Mouse (Mus musculus): Measurements from ENCODE around the gene Eva1a. TPM values are rescaled to one million over a fixed set of nuclear protein-coding genes. Genes with fewer than 3 reads are reported as not detected.

Gene Eva1a
- polyA plus RNA-seq, 2 experiments: 15.7 to 23.4 TPM

DNA sequence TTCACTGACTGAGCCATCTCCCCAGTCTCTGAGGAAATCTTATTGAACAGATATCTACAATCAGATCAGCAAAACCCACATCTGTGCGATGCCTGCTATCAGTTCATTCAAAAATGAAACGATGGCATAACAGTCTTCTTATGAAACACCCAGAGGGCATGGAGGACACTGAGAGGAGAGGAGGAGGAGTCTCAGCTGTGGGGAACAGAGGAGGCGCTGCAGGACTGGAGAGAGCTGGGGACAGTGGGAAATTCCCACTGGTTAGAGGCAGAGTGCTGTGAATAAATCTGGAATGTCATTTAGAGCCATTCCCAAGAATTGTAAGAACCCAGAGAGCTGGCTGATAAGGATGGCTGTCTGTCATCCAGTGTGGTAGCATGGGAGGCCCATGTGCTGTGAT, 70.7 kb downstream of the Eva1a start:
- Histone ChIP-seq H3K27ac (replicated peaks; ENCODE audit: low read depth, low read length) (no peak overlapping the region), H3K9me3 (ENCODE audit: control insufficient read depth, low read length) (no peaks in the 10 kb centered on the region), H3K4me3 (replicated peaks; ENCODE audit: low read length) (no peak overlapping the region), H3K9ac (ENCODE audit: low read depth, low read length, severe bottlenecking) (no peak overlapping the region), H3K4me2 (replicated peaks; ENCODE audit: low read depth, low read length, severe bottlenecking) (no peak overlapping the region), H3K36me3 (ENCODE audit: control insufficient read depth, insufficient read depth, low read length) (no peaks in the 10 kb centered on the region), H3K4me1 (ENCODE audit: control insufficient read depth, insufficient read depth, low read length) (peaks cover 10% of the 10 kb centered on the region), H3K27me3 (ENCODE audit: control insufficient read depth, insufficient read depth, low read length) (no peaks in the 10 kb centered on the region)
- TF ChIP-seq POLR2A (IDR thresholded peaks at IDR 0.05; ENCODE audit: borderline replicate concordance, extremely low read depth, insufficient read depth, insufficient read length): no peak
- no peak for ATAC-seq (ENCODE audit: low FRiP score, low read depth)
- WGBS: 79% methylated on average over 3 of the region's 3 CpGs
- DNase-seq (ENCODE audit: low spot score): no peak

DNA sequence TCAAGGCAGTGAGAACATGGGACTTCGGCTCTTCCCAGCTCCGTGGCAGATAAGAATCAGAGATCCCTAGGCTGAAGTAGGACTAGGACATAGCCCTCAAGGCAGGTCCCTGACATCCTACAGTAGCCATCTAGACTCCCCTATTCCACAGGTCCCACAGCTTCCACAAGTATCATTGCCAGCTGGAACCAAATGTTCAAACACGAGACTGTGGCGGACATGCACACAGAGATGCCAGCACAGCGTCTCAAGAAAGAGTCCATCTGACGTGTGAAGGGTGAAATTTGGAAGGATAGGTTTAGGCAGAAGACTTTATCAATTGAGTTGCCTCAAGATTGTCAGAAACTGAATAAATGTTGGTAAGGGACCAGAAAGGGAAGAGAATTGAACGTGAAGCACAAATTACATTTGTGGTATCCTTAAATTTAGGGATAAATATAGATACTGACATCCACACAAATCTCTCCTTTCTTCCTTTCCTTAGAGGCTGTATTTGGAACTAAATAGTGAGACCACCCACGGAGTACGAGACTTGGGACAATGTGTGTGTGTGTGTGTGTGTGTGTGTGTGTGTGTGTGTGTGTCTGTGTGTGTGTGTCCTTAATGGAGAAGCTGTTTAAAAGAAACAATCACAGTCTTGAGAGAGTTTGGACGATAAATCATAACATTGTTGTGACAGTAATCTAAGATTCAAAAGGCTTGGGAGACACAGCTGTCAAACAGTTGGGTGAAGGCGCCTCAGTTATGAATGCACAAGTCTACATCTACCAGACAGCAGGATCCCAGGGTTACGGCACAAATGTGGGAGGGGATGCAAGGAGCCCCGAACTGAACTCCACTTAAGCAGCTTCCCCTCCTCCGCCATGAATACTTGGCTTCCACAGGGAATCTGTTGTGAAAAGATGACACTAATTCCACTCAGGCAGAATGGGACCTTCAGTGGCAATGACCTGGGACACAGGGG, 71.6 kb downstream of the Eva1a start:
- no peak for DNase-seq (ENCODE audit: low spot score)
- WGBS: 80% methylated on average over 14 of the region's 14 CpGs
- no peak for ATAC-seq (ENCODE audit: low FRiP score, low read depth)

GRCm38 (mm10) chr6:82115335-82115965, 74.6 kb downstream of the Eva1a start:
- Histone ChIP-seq H3K9me3 (ENCODE audit: control insufficient read depth, low read length) (no peaks in the 10 kb centered on the region), H3K27me3 (ENCODE audit: control insufficient read depth, insufficient read depth, low read length) (no peaks in the 10 kb centered on the region), H3K4me1 (ENCODE audit: control insufficient read depth, insufficient read depth, low read length) (peaks cover 10% of the 10 kb centered on the region), H3K27ac (replicated peaks; ENCODE audit: low read depth, low read length) (no peak overlapping the region), H3K4me2 (replicated peaks; ENCODE audit: low read depth, low read length, severe bottlenecking) (no peak overlapping the region), H3K9ac (ENCODE audit: low read depth, low read length, severe bottlenecking) (no peak overlapping the region), H3K4me3 (replicated peaks; ENCODE audit: low read length) (no peak overlapping the region), H3K36me3 (ENCODE audit: control insufficient read depth, insufficient read depth, low read length) (no peaks in the 10 kb centered on the region)
- DNase-seq (ENCODE audit: low spot score): peak; percentile 31
- TF ChIP-seq POLR2A (IDR thresholded peaks at IDR 0.05; ENCODE audit: borderline replicate concordance, extremely low read depth, insufficient read depth, insufficient read length): no peak
- no peak for ATAC-seq (ENCODE audit: low FRiP score, low read depth)
- WGBS: 28% methylated on average over 3 of the region's 3 CpGs

More for the DNA sequence above, 71.6 kb downstream of the Eva1a start:
- Histone ChIP-seq H3K36me3 (ENCODE audit: control insufficient read depth, insufficient read depth, low read length) (no peaks in the 10 kb centered on the region), H3K9me3 (ENCODE audit: control insufficient read depth, low read length) (no peaks in the 10 kb centered on the region), H3K4me2 (replicated peaks; ENCODE audit: low read depth, low read length, severe bottlenecking) (no peak overlapping the region), H3K27ac (replicated peaks; ENCODE audit: low read depth, low read length) (no peak overlapping the region), H3K4me1 (ENCODE audit: control insufficient read depth, insufficient read depth, low read length) (peaks cover 10% of the 10 kb centered on the region), H3K27me3 (ENCODE audit: control insufficient read depth, insufficient read depth, low read length) (no peaks in the 10 kb centered on the region), H3K9ac (ENCODE audit: low read depth, low read length, severe bottlenecking) (no peak overlapping the region), H3K4me3 (replicated peaks; ENCODE audit: low read length) (no peak overlapping the region)
- TF ChIP-seq POLR2A (IDR thresholded peaks at IDR 0.05; ENCODE audit: borderline replicate concordance, extremely low read depth, insufficient read depth, insufficient read length): no peak

DNA sequence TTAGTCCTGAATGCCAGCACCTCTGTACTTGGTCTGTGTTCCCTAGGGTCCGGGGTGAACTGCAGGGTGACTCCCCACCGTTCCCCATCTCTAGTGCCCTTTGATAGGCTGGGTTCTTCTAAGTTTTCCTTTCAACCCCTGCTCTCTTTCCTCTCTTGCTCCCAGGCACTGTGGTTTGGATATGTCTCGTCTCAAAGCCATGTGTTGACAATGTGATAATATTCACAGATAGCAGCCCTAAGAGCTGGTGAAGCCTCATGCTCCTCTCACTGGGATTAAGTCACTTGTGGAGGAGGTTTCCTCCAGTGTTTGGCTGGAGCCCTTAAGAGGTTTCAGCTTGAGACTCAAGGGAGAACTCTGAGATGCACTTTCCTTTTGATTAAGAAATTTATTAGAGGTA, 75.3 kb downstream of the Eva1a start:
- DNase-seq (ENCODE audit: low spot score) (no peak), ATAC-seq (ENCODE audit: low FRiP score, low read depth) (no peak)
- H3K4me2 ChIP-seq (replicated peaks; ENCODE audit: low read depth, low read length, severe bottlenecking): no peak overlapping the region
- no peak overlapping the region for H3K9ac ChIP-seq (ENCODE audit: low read depth, low read length, severe bottlenecking)
- no peaks in the 10 kb centered on the region for H3K36me3 ChIP-seq (ENCODE audit: control insufficient read depth, insufficient read depth, low read length)
- no peak for TF ChIP-seq POLR2A (IDR thresholded peaks at IDR 0.05; ENCODE audit: borderline replicate concordance, extremely low read depth, insufficient read depth, insufficient read length)
- H3K4me3 ChIP-seq (replicated peaks; ENCODE audit: low read length): no peak overlapping the region
- WGBS: 78% methylated on average over 3 of the region's 3 CpGs
- no peak overlapping the region for H3K27ac ChIP-seq (replicated peaks; ENCODE audit: low read depth, low read length)
- H3K4me1 ChIP-seq (ENCODE audit: control insufficient read depth, insufficient read depth, low read length): peaks cover 10% of the 10 kb centered on the region
- H3K9me3 ChIP-seq (ENCODE audit: control insufficient read depth, low read length): no peaks in the 10 kb centered on the region
- no peaks in the 10 kb centered on the region for H3K27me3 ChIP-seq (ENCODE audit: control insufficient read depth, insufficient read depth, low read length)

GRCm38 (mm10) chr6:82117871-82118270, 77.0 kb downstream of the Eva1a start:
- H3K27ac ChIP-seq (replicated peaks; ENCODE audit: low read depth, low read length): no peak overlapping the region
- no peak overlapping the region for H3K4me3 ChIP-seq (replicated peaks; ENCODE audit: low read length)
- DNase-seq (ENCODE audit: low spot score) (no peak), ATAC-seq (ENCODE audit: low FRiP score, low read depth) (no peak)
- H3K27me3 ChIP-seq (ENCODE audit: control insufficient read depth, insufficient read depth, low read length): no peaks in the 10 kb centered on the region
- no peaks in the 10 kb centered on the region for H3K36me3 ChIP-seq (ENCODE audit: control insufficient read depth, insufficient read depth, low read length)
- 74% methylated on average over 5 of the region's 5 CpGs for WGBS
- H3K9ac ChIP-seq (ENCODE audit: low read depth, low read length, severe bottlenecking): no peak overlapping the region
- no peak overlapping the region for H3K4me2 ChIP-seq (replicated peaks; ENCODE audit: low read depth, low read length, severe bottlenecking)
- peaks cover 10% of the 10 kb centered on the region for H3K4me1 ChIP-seq (ENCODE audit: control insufficient read depth, insufficient read depth, low read length)
- no peak for TF ChIP-seq POLR2A (IDR thresholded peaks at IDR 0.05; ENCODE audit: borderline replicate concordance, extremely low read depth, insufficient read depth, insufficient read length)
- no peaks in the 10 kb centered on the region for H3K9me3 ChIP-seq (ENCODE audit: control insufficient read depth, low read length)
